Mouse (Mus musculus): ENCODE results near the gene Smpdl3b. TPM values are rescaled to one million over a fixed set of nuclear protein-coding genes. Genes with fewer than 3 reads are reported as not detected.

The Smpdl3b gene
- polyA plus RNA-seq, 1 experiment from 2014 or later: 9.0 TPM

DNA sequence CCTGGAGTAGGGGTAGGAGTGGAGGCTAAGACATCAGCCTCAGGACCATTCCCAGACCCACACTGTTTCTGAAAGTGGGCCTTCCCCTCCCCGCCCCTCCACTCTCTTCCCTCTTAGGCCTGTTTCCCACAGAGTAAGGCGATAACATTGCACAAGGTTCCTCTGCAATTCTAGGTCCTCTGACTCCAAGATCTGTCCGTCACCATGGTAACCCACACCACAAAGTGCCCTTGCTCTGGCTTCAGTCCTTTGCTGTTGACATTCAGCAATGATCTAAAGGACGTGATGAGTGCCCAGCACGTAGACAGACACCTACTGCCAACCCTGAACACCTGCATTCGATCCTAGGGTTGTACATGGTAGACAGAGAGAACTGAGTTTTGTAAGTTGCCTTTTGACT is 4.1 kb downstream of the Smpdl3b start:
- Histone ChIP-seq H3K4me2 (ENCODE audit: low read length) (no peak overlapping the region), H3K9me3 (replicated peaks; ENCODE audit: low read length) (no peaks in the 10 kb centered on the region), H3K4me3 (replicated peaks; ENCODE audit: low read depth, low read length) (no peak overlapping the region), H3K36me3 (ENCODE audit: insufficient read depth, low read length) (no peaks in the 10 kb centered on the region), H3K27me3 (ENCODE audit: insufficient read depth, low read length) (no peaks in the 10 kb centered on the region), H3K9ac (ENCODE audit: low read depth, low read length) (no peak overlapping the region), H3K27ac (no peak overlapping the region), H3K4me1 (replicated peaks; ENCODE audit: insufficient read depth, low read length) (peaks cover 6% of the 10 kb centered on the region)
- no peak for ATAC-seq (replicated peaks; ENCODE audit: low FRiP score, low read depth)
- 69% methylated on average over 6 of the region's 6 CpGs for WGBS
- DNase-seq (ENCODE audit: low spot score): no peak
- TF ChIP-seq CTCF (IDR thresholded peaks at IDR 0.05; ENCODE audit: low read depth): no peak

DNA sequence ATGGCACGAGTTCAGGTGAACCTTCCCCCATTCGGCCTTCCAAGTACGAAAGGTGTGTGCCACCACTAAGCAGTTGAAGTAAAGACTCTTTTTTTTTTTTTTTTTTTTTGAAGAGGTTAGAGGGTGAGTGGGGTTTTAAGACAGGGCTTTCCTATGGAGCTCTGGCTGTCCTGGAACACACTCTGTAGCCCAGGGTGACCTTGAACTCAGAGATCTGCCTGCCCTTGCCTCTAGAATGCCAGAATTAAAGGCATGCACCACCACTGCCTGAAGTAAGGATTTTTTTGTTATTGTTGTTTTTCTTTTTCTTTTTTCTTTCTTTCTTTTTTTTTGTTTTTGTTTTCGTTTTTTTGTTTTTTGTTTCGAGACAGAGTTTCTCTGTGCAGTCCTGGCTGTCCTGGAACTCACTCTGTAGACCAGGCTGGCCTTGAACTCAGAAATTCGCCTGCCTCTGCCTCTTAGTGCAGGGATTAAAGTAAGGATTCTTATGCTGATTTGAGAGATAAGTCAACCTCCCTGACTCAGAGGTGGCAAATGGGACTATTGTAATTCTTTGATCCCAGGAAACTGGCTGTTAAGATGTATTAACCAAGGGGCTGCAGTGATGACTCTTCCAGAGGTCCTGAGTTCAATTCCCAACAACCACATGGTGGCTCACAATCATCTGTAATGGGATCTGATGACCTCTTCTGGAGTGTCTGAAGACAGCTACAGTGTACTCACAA is 7.6 kb downstream of the Smpdl3b start:
- H3K9ac ChIP-seq (ENCODE audit: low read depth, low read length): no peak overlapping the region
- H3K4me2 ChIP-seq (ENCODE audit: low read length): no peak overlapping the region
- 86% methylated on average over 6 of the region's 6 CpGs for WGBS
- H3K36me3 ChIP-seq (ENCODE audit: insufficient read depth, low read length): no peaks in the 10 kb centered on the region
- H3K9me3 ChIP-seq (replicated peaks; ENCODE audit: low read length): no peaks in the 10 kb centered on the region
- ATAC-seq (replicated peaks; ENCODE audit: low FRiP score, low read depth) (no peak), DNase-seq (ENCODE audit: low spot score) (no peak)
- TF ChIP-seq CTCF (IDR thresholded peaks at IDR 0.05; ENCODE audit: low read depth): no peak
- no peak overlapping the region for H3K4me3 ChIP-seq (replicated peaks; ENCODE audit: low read depth, low read length)
- H3K27ac ChIP-seq: no peak overlapping the region
- no peaks in the 10 kb centered on the region for H3K27me3 ChIP-seq (ENCODE audit: insufficient read depth, low read length)
- H3K4me1 ChIP-seq (replicated peaks; ENCODE audit: insufficient read depth, low read length): no peaks in the 10 kb centered on the region

GRCm38 (mm10) chr4:132748778-132749177 is 8.3 kb downstream of the Smpdl3b start:
- Histone ChIP-seq H3K27ac (no peak overlapping the region), H3K4me3 (replicated peaks; ENCODE audit: low read depth, low read length) (no peak overlapping the region), H3K4me1 (replicated peaks; ENCODE audit: insufficient read depth, low read length) (no peaks in the 10 kb centered on the region), H3K27me3 (ENCODE audit: insufficient read depth, low read length) (no peaks in the 10 kb centered on the region), H3K9me3 (replicated peaks; ENCODE audit: low read length) (no peaks in the 10 kb centered on the region), H3K9ac (ENCODE audit: low read depth, low read length) (no peak overlapping the region), H3K36me3 (ENCODE audit: insufficient read depth, low read length) (no peaks in the 10 kb centered on the region), H3K4me2 (ENCODE audit: low read length) (no peak overlapping the region)
- TF ChIP-seq CTCF (IDR thresholded peaks at IDR 0.05; ENCODE audit: low read depth): no peak
- ATAC-seq (replicated peaks; ENCODE audit: low FRiP score, low read depth): no peak
- 87% methylated on average over 4 of the region's 4 CpGs for WGBS
- DNase-seq (ENCODE audit: low spot score): no peak

DNA sequence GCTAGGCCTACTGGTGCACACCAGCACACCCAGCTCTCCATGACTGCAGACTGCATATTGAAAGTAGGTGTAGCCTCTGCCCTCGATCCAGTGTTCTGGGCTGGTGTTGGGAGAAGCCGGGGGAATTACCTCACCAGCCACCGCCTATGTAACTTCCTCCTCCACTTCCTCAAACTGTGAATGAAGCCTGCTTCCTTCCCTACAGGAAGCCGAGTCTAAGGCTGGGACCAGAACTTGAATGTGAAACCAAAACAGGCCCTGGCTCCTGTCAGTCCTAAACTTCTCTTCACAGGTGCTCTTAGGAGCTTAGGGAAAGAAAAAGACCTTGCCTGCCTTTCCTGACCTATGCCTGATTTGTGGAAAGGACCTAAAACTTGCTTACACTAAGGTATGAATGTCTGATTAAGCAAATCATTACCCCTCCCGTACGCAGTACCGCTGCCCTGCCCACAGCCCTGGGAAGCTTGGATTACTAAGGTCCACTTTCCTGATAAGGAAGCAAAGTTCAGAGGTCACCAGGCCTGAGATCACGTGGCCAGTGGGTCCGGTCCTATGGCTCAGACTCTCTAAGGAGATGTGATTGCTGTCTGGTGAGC is 9.3 kb downstream of the Smpdl3b start:
- Histone ChIP-seq H3K4me3 (replicated peaks; ENCODE audit: low read depth, low read length) (no peak overlapping the region), H3K4me1 (replicated peaks; ENCODE audit: insufficient read depth, low read length) (no peaks in the 10 kb centered on the region), H3K36me3 (ENCODE audit: insufficient read depth, low read length) (no peaks in the 10 kb centered on the region), H3K27ac (peak overlapping the region; percentile 76), H3K9ac (ENCODE audit: low read depth, low read length) (no peak overlapping the region), H3K27me3 (ENCODE audit: insufficient read depth, low read length) (no peaks in the 10 kb centered on the region), H3K9me3 (replicated peaks; ENCODE audit: low read length) (no peaks in the 10 kb centered on the region), H3K4me2 (ENCODE audit: low read length) (peak overlapping the region; percentile 13; the same call in 1 of the 2 replicates)
- TF ChIP-seq CTCF (IDR thresholded peaks at IDR 0.05; ENCODE audit: low read depth): no peak
- 0 out of 2 replicates have a peak, but pooled peaks have one; percentile 33 for ATAC-seq (replicated peaks; ENCODE audit: low FRiP score, low read depth)
- 53% methylated on average over 9 of the region's 9 CpGs for WGBS
- DNase-seq (ENCODE audit: low spot score): peak; percentile 56

DNA sequence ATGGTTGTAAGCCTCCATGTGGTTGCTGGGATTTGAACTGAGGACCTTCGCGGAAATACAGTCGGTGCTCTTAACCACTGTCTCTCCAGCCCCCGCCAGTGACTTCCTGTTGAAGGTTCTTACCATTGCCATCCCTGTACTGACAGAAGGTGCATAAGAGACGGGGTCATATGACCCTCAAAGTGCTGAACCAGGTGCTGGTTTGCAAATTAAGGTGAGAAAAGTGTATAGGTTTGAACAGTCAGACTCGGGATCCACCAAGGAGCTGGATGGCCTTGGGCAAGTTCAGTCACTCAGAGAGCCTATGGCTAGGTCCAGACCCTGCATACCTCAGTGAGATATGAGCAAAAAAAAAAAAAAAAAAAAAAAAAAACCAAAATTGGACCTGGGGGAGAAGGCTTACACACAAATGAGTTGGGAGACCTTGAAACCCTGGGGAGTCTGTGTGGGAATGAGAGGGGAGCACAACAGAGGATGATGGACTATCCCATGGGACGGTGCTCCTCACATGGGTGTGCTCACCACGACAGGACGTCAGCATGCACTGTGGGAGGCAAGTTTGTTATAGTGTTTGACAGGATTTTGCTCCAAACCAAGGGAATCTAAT is 10.0 kb downstream of the Smpdl3b start:
- Histone ChIP-seq H3K9ac (ENCODE audit: low read depth, low read length) (no peak overlapping the region), H3K36me3 (ENCODE audit: insufficient read depth, low read length) (no peaks in the 10 kb centered on the region), H3K4me3 (replicated peaks; ENCODE audit: low read depth, low read length) (no peak overlapping the region), H3K4me2 (ENCODE audit: low read length) (no peak overlapping the region), H3K27ac (peak overlapping the region; percentile 56), H3K4me1 (replicated peaks; ENCODE audit: insufficient read depth, low read length) (no peaks in the 10 kb centered on the region), H3K27me3 (ENCODE audit: insufficient read depth, low read length) (no peaks in the 10 kb centered on the region), H3K9me3 (replicated peaks; ENCODE audit: low read length) (no peaks in the 10 kb centered on the region)
- no peak for DNase-seq (ENCODE audit: low spot score)
- WGBS: 90% methylated on average over 9 of the region's 9 CpGs
- no peak for ATAC-seq (replicated peaks; ENCODE audit: low FRiP score, low read depth)
- TF ChIP-seq CTCF (IDR thresholded peaks at IDR 0.05; ENCODE audit: low read depth): no peak

DNA sequence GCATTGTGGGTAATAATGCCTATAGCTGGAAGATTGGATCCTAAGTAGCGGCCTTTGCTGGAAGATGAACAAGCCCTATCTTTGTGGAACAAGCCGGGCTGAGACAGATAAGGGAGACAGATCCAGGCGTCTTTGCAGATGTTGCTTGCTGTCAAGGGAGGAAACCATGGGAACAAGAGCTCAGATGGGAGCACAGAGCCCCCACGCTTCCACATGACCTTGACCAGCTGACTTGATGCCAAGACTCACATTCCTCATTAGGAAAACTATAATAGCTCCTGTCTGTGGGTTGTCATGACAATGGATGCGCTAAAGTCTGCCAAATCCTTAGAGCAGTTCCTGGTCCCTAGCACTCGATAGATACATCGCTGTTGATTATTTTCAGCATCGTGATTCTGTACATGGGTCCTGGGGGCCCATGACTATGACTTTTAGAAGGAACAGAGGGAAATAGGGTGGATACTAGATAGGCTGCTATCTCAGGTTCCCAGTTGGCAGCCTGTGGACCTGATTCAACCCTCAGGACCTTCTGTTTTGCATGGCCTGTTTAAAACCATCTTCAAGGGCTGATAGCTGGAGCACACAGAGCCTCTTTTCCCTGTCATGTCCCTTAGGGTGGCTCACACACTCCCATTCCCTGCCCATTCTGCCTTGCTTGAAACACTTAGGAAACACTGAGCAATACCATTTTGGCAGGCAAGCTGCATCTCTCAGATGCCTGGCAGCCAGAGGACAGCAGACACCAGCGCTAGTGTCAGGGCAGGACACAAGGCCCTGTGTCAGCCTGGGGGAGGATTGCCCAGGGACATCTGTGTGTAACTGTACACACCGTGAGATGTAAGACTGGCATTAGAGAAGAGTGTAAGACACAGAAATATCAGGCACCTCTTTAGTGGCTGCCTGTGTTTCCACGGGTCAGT is 12.8 kb downstream of the Smpdl3b start:
- H3K27ac ChIP-seq: no peak overlapping the region
- WGBS: 62% methylated on average over 11 of the region's 11 CpGs

More for the DNA sequence above, 12.8 kb downstream of the Smpdl3b start:
- ATAC-seq (replicated peaks; ENCODE audit: low FRiP score, low read depth) (no peak), DNase-seq (ENCODE audit: low spot score) (no peak)
- H3K36me3 ChIP-seq (ENCODE audit: insufficient read depth, low read length): no peaks in the 10 kb centered on the region
- H3K4me3 ChIP-seq (replicated peaks; ENCODE audit: low read depth, low read length): no peak overlapping the region
- TF ChIP-seq CTCF (IDR thresholded peaks at IDR 0.05; ENCODE audit: low read depth): no peak
- H3K9me3 ChIP-seq (replicated peaks; ENCODE audit: low read length): no peaks in the 10 kb centered on the region
- H3K27me3 ChIP-seq (ENCODE audit: insufficient read depth, low read length): no peaks in the 10 kb centered on the region
- no peak overlapping the region for H3K9ac ChIP-seq (ENCODE audit: low read depth, low read length)
- H3K4me1 ChIP-seq (replicated peaks; ENCODE audit: insufficient read depth, low read length): no peaks in the 10 kb centered on the region
- H3K4me2 ChIP-seq (ENCODE audit: low read length): no peak overlapping the region
